Mouse (Mus musculus) cerebellum, postnatal 10 days (tissue): Measurements from ENCODE around the gene Eprs.

Experiments
- DNase-seq, 2 experiments: peaks; one replicate each; pipeline ENCODE4 v3.0.0; 2021; ENCODE audit warnings: mixed read lengths in 2 of 2

Eprs gene

GRCm38 (mm10) chr1:185363526-185364182 is 810 bp downstream of the Eprs start:
- DNase-seq, result peak; percentile 56 to 70

GRCm38 (mm10) chr1:185364183-185364540 is 1.3 kb downstream of the Eprs start:
- peak; percentile 9 to 15 for DNase-seq

GRCm38 (mm10) chr1:185367383-185367782 is 4.5 kb downstream of the Eprs start:
- DNase-seq, result no peak

GRCm38 (mm10) chr1:185369979-185370378 is 7.1 kb downstream of the Eprs start:
- no peak for DNase-seq

- no peak for DNase-seq
Observed at GRCm38 (mm10) chr1:185376390-185376789, 13.5 kb downstream of the Eprs start.

- DNase-seq, result no peak
Observed at GRCm38 (mm10) chr1:185377429-185377828, 14.6 kb downstream of the Eprs start.

- no peak for DNase-seq
Observed at GRCm38 (mm10) chr1:185401615-185402014, 38.8 kb downstream of the Eprs start.

GRCm38 (mm10) chr1:185404021-185404420 is 41.2 kb downstream of the Eprs start:
- peak; percentile 49 to 65 for DNase-seq

- DNase-seq, result no peak
Observed at GRCm38 (mm10) chr1:185405921-185406320, 43.1 kb downstream of the Eprs start.

GRCm38 (mm10) chr1:185409831-185410230 is 47.0 kb downstream of the Eprs start:
- peak; percentile 41 to 48 for DNase-seq

GRCm38 (mm10) chr1:185418011-185418410 is 55.2 kb downstream of the Eprs start:
- DNase-seq, result peak in 1 of 2 experiments; percentile 38

- no peak for DNase-seq
Observed at GRCm38 (mm10) chr1:185419805-185420204, 57.0 kb downstream of the Eprs start.

- DNase-seq, result no peak
Observed at GRCm38 (mm10) chr1:185420776-185421175, 57.9 kb downstream of the Eprs start.

GRCm38 (mm10) chr1:185426583-185426982 is 63.7 kb downstream of the Eprs start:
- DNase-seq, result no peak

GRCm38 (mm10) chr1:185430488-185430887 is 67.6 kb downstream of the Eprs start:
- no peak for DNase-seq

- DNase-seq, result no peak
Observed at GRCm38 (mm10) chr1:185431245-185431997, 68.6 kb downstream of the Eprs start.

GRCm38 (mm10) chr1:185431998-185432317 is 69.1 kb downstream of the Eprs start:
- DNase-seq, result no peak

- DNase-seq, result no peak
Observed at GRCm38 (mm10) chr1:185433112-185433511, 70.3 kb downstream of the Eprs start.

- peak; percentile 98 to 99 for DNase-seq
Observed at GRCm38 (mm10) chr1:185438841-185439580, 76.2 kb downstream of the Eprs start.

- DNase-seq, result peak; percentile 85 to 89
Observed at GRCm38 (mm10) chr1:185441703-185442472, 79.0 kb downstream of the Eprs start.

GRCm38 (mm10) chr1:185448936-185449335 is 86.1 kb downstream of the Eprs start:
- no peak for DNase-seq

- DNase-seq, result no peak
Observed at GRCm38 (mm10) chr1:185449727-185450126, 86.9 kb downstream of the Eprs start.

GRCm38 (mm10) chr1:185451077-185451476 is 88.2 kb downstream of the Eprs start:
- peak; percentile 45 to 51 for DNase-seq
